Mouse (Mus musculus) heart, adult 2 months (tissue): ENCODE data around the gene Atf7ip.

Source experiments
- CTCF ChIP-seq: fragments of 200-600 bp; IDR thresholded peaks from 2 replicates; pipeline ENCODE4 v1.8.1; 2022; ENCODE audit warnings: antibody characterized with exemption, mild to moderate bottlenecking, moderate library complexity
- POLR2A ChIP-seq: fragments of 200-500 bp; IDR thresholded peaks from 2 replicates; pipeline ENCODE4 v1.6.1; 2011; ENCODE audit warnings: mild to moderate bottlenecking, low read depth, low read length, control low read depth; ENCODE audit not compliant: insufficient read depth

DNA sequence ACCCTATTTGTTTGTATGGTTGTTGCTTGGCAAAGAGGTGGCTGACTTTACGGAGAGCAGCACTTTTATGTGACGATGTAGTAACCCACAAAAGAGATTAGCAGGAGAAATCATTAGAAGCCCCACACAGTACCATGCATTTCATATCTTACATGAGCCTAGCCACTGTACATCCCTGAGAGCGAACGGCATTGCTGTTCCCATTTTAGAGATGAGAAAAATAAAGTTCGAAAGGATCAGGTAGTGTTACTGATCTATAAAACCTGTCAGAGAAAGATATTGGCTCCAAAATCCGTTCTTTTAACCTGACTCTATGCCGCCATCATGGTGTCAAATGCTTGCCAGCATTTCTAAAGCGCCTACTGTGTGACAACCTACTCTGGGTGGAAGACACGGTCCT lies 36.2 kb upstream of the Atf7ip start:
- TF ChIP-seq POLR2A (no peak), CTCF (no peak)
